Mouse (Mus musculus): ENCODE data around the gene Bnipl. TPM values are rescaled to one million over a fixed set of nuclear protein-coding genes. Genes with fewer than 3 reads are reported as not detected.

The Bnipl gene
- polyA plus RNA-seq, 1 experiment: 13.3 TPM

DNA sequence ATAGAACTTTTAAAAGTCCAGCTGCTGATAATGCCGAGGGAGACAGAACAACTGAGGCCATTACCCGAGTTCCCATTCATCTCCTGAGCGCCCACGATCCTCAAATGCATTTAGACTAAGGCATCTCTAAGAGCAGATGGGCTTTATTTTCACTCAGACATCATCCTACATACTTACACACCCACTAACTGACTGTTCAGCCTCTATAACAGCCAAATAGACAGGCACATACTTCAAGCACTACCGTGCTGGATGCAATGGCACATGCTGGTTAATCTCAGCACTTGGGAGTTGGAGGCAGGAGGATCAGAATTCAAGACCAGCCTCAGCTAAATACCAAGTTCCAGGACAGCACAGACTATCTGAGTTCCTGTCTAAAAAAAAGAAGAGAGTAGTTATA is 18.8 kb upstream of the Bnipl start:
- no peaks in the 10 kb centered on the region for H3K4me1 ChIP-seq (ENCODE audit: control insufficient read depth, insufficient read depth, low read length)
- TF ChIP-seq POLR2A (IDR thresholded peaks at IDR 0.05; ENCODE audit: borderline replicate concordance, extremely low read depth, low read depth, low read length) (no peak), CTCF (IDR thresholded peaks at IDR 0.05; ENCODE audit: insufficient read depth, low read length) (no peak)
- DNase-seq: no peak
- no peak overlapping the region for H3K4me3 ChIP-seq (replicated peaks; ENCODE audit: extremely low read depth, low read depth, low read length)
- 89% methylated on average over 5 of the region's 5 CpGs for WGBS

DNA sequence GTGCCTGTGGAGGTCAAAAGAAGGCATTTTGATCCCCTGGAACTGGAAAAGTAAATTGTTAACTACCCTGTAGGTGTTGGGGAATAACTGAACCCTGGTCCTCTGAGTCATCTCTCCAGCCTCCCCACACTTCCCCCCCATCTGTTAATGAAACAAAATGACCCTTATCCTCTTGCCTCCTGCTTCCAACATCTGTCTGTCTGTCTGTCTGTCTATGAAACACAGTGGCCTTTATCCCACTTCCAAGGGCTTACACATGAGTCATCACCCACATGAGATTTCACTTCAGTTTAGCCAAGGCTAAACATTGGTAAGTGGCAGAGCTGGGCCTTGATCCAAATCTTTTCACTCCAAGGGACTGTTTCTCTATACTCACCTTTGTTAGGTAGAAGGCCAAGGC is 16.9 kb upstream of the Bnipl start:
- TF ChIP-seq CTCF (IDR thresholded peaks at IDR 0.05; ENCODE audit: insufficient read depth, low read length) (no peak), POLR2A (IDR thresholded peaks at IDR 0.05; ENCODE audit: borderline replicate concordance, extremely low read depth, low read depth, low read length) (no peak)
- H3K4me1 ChIP-seq (ENCODE audit: control insufficient read depth, insufficient read depth, low read length): peaks cover 2% of the 10 kb centered on the region; the same call in 1 of the 2 replicates
- H3K4me3 ChIP-seq (replicated peaks; ENCODE audit: extremely low read depth, low read depth, low read length): no peak overlapping the region
- DNase-seq: no peak

DNA sequence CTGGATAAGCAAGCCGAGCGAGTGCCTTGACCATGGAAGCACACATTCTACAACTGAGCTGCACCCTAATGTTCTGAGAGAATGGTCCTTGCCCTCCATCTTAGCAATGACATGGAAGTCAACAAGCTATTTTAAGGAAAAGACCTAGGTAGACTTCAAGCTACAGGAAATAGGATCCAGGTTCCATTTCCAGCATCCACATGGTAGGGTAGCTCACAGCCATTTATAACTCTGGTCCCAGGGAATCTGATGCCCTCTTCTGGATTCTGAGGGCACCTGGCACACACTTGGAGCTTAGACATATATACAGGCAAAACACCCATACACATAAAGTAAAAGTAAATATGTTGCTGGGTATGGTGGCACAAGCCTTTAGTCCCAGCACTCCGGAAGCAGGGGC is 15.1 kb upstream of the Bnipl start:
- H3K4me3 ChIP-seq (replicated peaks; ENCODE audit: extremely low read depth, low read depth, low read length): no peak overlapping the region
- 94% methylated on average over 3 of the region's 3 CpGs for WGBS
- DNase-seq: no peak
- peaks cover 2% of the 10 kb centered on the region; the same call in 1 of the 2 replicates for H3K4me1 ChIP-seq (ENCODE audit: control insufficient read depth, insufficient read depth, low read length)
- TF ChIP-seq CTCF (IDR thresholded peaks at IDR 0.05; ENCODE audit: insufficient read depth, low read length) (no peak), POLR2A (IDR thresholded peaks at IDR 0.05; ENCODE audit: borderline replicate concordance, extremely low read depth, low read depth, low read length) (no peak)

DNA sequence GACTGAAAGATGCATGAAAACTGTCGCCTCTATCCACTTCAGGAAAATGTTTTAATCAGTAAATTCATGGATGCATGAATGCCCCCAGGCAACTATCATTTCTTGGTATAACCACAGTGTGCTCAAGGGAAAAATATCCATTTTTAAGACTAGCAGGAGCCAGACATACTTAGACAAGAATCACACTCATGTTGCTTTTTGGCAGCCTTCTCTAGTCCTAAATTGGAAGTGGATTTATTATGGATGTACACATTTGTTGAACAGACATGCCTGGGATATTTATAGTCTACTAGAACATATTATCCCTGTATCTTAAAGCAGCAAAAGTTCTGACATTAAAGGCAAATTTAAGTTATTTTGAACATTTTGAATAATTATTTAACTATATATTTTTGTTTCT is 13.7 kb upstream of the Bnipl start:
- 86% methylated on average over 1 of the region's 1 CpGs for WGBS
- TF ChIP-seq POLR2A (IDR thresholded peaks at IDR 0.05; ENCODE audit: borderline replicate concordance, extremely low read depth, low read depth, low read length): no peak
- no peak for TF ChIP-seq CTCF (IDR thresholded peaks at IDR 0.05; ENCODE audit: insufficient read depth, low read length)
- DNase-seq: no peak
- peaks cover 2% of the 10 kb centered on the region; the same call in 1 of the 2 replicates for H3K4me1 ChIP-seq (ENCODE audit: control insufficient read depth, insufficient read depth, low read length)
- no peak overlapping the region for H3K4me3 ChIP-seq (replicated peaks; ENCODE audit: extremely low read depth, low read depth, low read length)

DNA sequence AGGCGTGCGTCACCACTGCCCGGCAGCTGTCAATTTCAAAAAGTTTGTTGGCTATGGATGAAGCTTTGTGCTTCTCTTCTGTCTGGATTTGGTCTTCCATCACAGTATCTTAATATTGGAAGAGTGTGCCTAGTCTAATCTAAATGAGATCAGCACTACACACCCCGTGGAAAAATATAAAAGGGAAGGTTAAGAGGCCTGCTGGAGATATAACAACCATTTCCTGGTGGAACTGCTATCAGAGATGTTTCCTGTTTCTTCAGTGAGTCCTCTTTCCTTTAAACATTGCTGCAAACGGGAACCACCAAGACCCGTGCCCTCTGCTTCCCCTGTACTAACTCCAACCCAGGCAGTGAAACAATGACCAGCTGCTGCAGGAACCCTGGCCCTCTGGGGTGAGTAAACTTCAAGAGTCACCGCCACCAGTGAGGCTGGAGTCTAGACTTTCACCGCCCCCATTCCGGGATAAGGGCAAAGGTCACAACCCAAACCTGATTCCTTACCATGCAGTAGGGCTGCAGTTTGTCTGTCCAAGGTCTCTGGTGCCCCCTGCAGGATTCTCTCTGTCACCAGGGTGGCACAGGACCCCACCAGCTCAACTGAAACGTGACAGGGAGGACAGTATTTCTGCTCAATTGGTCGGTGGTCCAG is 12.2 kb upstream of the Bnipl start:
- TF ChIP-seq POLR2A (IDR thresholded peaks at IDR 0.05; ENCODE audit: borderline replicate concordance, extremely low read depth, low read depth, low read length): no peak
- TF ChIP-seq CTCF (IDR thresholded peaks at IDR 0.05; ENCODE audit: insufficient read depth, low read length): peak; percentile 86
- 36% methylated on average over 11 of the region's 11 CpGs for WGBS
- H3K4me3 ChIP-seq (replicated peaks; ENCODE audit: extremely low read depth, low read depth, low read length): no peak overlapping the region
- H3K4me1 ChIP-seq (ENCODE audit: control insufficient read depth, insufficient read depth, low read length): peaks cover 2% of the 10 kb centered on the region; the same call in 1 of the 2 replicates
- DNase-seq: peak; percentile 75

DNA sequence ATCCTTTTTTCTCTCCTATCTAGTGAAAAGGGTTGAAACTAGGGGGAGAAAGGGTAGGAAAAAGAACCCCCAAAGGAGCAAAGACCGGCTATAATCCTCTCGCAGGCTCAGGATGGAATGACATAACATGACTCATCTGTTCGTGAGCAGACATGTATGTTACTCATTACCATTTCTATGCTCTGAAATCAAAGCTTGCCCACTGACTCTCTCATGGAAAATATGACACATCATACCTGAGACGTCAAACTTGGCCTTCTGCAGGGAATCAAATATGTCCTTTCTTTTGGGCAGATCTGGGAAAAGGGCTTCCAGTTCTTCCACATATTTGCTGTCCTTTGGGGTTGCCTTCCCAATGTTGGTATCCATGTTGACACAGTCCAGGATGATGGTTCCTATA is 11.0 kb upstream of the Bnipl start:
- DNase-seq: no peak
- TF ChIP-seq CTCF (IDR thresholded peaks at IDR 0.05; ENCODE audit: insufficient read depth, low read length) (no peak), POLR2A (IDR thresholded peaks at IDR 0.05; ENCODE audit: borderline replicate concordance, extremely low read depth, low read depth, low read length) (no peak)
- peaks cover 2% of the 10 kb centered on the region; the same call in 1 of the 2 replicates for H3K4me1 ChIP-seq (ENCODE audit: control insufficient read depth, insufficient read depth, low read length)
- H3K4me3 ChIP-seq (replicated peaks; ENCODE audit: extremely low read depth, low read depth, low read length): no peak overlapping the region
- WGBS: 89% methylated on average over 4 of the region's 4 CpGs

DNA sequence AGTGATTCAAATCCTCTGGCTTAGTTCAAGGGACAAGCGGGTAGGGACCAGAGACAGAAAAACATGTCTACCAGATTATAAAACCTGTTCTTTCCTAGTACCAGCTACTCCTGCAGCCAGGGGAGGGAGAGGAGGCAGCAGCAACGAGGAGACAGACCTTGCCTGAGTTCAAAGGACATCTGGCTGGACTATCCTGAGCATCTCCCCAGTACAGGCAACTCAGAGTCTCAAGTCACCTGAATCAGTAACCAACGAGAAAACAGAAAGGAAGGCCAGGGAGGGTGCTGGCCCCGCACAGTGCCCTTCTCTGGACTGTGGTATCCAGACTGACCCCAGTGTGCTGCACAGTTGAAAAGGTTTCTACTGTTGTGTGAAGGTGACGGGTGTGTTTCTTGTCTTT is 5.9 kb upstream of the Bnipl start:
- no peaks in the 10 kb centered on the region for H3K4me1 ChIP-seq (ENCODE audit: control insufficient read depth, insufficient read depth, low read length)
- no peak for DNase-seq
- WGBS: 88% methylated on average over 5 of the region's 5 CpGs
- no peak overlapping the region for H3K4me3 ChIP-seq (replicated peaks; ENCODE audit: extremely low read depth, low read depth, low read length)
- TF ChIP-seq POLR2A (IDR thresholded peaks at IDR 0.05; ENCODE audit: borderline replicate concordance, extremely low read depth, low read depth, low read length): no peak
- TF ChIP-seq CTCF (IDR thresholded peaks at IDR 0.05; ENCODE audit: insufficient read depth, low read length): no peak

DNA sequence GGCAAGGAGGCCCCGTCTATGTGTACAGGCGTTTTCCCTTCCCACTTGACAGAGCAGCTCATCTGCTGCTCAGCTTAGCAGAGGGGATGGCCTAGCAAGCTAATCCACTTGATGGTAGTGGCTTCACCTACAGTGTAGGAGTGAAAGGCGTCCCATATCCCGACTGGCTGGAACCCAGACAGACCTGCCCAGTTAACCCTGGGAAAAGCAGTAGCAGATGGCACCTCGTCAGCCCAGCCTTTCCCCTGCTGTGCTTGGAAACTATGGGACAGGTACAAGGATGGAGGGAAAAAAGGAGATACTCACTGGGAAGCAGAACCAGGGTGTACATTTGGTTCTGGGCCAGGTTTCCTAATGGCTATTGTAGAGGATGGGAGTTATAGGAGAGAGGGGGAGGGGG is 632 bp downstream of the Bnipl start:
- no peak for DNase-seq
- no peaks in the 10 kb centered on the region for H3K4me1 ChIP-seq (ENCODE audit: control insufficient read depth, insufficient read depth, low read length)
- 67% methylated on average over 5 of the region's 5 CpGs for WGBS
- TF ChIP-seq POLR2A (IDR thresholded peaks at IDR 0.05; ENCODE audit: borderline replicate concordance, extremely low read depth, low read depth, low read length) (no peak), CTCF (IDR thresholded peaks at IDR 0.05; ENCODE audit: insufficient read depth, low read length) (no peak)
- no peak overlapping the region for H3K4me3 ChIP-seq (replicated peaks; ENCODE audit: extremely low read depth, low read depth, low read length)

DNA sequence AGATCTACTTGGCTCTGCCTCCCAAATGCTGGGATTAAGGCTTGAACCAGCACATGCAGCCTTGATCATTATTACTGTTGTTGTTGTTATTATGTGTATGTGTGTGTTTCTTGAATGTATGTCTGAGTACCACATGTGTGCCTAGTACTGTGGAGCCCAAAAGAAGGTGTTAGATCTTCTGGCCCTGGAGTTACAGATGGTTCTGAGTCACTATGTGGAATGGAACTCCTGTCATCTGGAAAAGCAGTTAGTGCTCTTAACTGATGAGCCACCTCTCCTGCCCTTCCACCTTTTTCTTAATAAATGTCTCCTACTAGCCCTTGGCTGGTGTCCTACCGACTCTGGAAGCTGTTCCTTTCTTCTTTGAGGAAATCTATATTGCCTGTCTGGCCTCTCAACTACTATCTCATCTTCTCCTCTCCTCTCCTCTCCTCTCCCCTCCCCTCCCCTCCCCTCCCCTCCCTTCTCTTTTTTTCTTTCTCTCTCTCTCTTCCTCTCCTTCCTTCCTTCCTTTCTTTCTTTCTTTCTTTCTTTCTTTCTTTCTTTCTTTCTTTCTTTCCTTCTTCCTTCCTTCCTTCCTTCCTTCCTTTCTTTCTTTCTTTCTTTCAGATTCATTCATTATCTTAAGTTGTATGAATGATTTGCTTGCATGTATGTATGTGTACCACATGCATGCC is 3.2 kb downstream of the Bnipl start:
- Histone ChIP-seq H3K4me3 (replicated peaks; ENCODE audit: extremely low read depth, low read depth, low read length) (no peak overlapping the region), H3K4me1 (ENCODE audit: control insufficient read depth, insufficient read depth, low read length) (no peaks in the 10 kb centered on the region)
- 59% methylated on average over 1 of the region's 1 CpGs for WGBS
- DNase-seq: no peak
- TF ChIP-seq CTCF (IDR thresholded peaks at IDR 0.05; ENCODE audit: insufficient read depth, low read length): no peak
- TF ChIP-seq POLR2A (IDR thresholded peaks at IDR 0.05; ENCODE audit: borderline replicate concordance, extremely low read depth, low read depth, low read length): no peak

All from lung, adult 2 months (tissue).